Mouse (Mus musculus): ENCODE results near the gene Kdm6b.

DNA sequence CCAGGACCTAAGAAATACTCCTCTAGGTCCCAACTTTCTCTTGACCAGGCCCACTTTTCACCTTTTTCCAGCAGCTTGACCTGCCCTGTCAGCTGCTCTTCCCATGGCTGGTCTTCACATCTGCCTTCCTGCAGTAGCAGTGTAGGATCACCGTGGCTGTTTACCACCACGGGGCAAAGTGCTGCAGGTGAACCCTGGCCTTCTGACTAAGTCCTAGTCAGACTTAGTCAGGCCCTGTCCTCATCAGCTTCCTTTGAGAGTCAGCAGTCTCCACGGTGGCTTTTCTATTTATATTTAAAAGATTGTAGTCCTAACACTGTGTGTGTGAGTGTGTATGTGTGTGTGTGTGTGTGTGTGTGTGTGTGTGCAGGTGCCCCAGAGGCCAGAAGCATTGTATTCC, 35.7 kb downstream of the Kdm6b start:
- TF ChIP-seq POLR2A (IDR thresholded peaks at IDR 0.05; ENCODE audit: borderline replicate concordance, insufficient read depth, low read length) (no peak), CTCF (IDR thresholded peaks at IDR 0.05; ENCODE audit: borderline replicate concordance, insufficient read depth, low read depth, low read length) (no peak)

Data from cerebellum, adult 2 months (tissue).